Mouse (Mus musculus) urinary bladder, postnatal 14 days (tissue): ENCODE data around the gene Cutc.

Source experiments
- DNase-seq: peaks from one replicate; pipeline ENCODE4 v3.0.0; 2021; ENCODE audit warnings: low spot score

Cutc gene

DNA sequence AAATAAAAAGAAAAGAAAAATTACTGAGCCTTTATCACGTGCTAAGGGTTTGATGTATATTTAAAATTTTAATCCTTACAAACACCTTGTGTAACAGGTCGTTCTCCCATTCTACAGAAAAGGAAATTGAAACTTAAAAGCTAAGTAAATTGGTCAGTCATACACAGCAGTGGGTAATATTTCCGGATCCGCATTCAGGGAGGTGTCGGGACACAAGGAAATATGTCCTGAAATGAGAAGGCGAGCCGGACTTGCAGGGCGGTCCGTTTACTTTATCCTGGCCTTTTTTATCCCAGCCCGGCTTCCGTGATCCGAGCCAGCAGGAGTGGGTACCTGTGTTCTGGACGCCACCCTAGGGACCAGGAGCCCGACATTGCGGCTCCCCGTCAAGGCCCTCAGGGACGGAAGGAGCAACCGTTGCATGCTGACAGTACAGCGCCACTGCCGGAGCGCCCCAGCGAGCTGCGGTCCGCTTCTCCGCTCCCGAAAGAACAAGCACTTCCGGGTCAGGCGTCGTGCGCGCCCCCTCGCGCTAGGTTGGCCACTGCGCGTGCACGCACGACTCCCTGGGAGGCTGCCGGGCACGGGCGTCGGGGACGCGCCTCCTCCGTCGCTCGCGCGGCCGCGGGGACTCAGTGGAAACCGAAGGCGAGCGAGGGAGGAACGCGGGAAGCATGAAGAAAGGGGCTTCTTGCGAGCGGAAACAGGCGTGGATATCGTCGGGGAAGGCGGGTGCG is at the start of gene Cutc, which contains the start of gene Cox15:
Gene Cutc, plus strand, starts transcription at position 508 of the 737 bp plus-strand sequence.
Gene Cox15, minus strand, starts transcription at position 512 of the 737 bp plus-strand sequence.
- DNase-seq: peak; percentile 97

DNA sequence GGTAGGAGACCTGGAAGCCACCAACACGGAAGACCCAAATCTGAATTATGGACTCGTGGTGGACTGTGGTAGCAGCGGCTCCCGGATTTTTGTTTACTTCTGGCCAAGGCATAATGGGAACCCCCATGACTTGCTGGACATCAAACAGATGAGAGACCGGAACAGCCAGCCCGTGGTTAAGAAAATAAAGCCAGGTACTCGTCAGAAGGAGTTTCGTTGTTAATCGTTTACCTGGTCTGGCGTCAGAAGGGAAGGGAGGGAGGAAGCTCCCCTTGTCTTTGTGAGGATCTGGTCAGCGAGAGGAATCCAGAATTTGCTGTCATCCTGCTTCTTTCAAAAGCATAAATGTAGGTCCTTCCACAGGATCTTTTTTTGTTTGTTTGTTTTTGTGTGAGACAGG is 48.6 kb upstream of the Cutc start:
- DNase-seq: no peak

DNA sequence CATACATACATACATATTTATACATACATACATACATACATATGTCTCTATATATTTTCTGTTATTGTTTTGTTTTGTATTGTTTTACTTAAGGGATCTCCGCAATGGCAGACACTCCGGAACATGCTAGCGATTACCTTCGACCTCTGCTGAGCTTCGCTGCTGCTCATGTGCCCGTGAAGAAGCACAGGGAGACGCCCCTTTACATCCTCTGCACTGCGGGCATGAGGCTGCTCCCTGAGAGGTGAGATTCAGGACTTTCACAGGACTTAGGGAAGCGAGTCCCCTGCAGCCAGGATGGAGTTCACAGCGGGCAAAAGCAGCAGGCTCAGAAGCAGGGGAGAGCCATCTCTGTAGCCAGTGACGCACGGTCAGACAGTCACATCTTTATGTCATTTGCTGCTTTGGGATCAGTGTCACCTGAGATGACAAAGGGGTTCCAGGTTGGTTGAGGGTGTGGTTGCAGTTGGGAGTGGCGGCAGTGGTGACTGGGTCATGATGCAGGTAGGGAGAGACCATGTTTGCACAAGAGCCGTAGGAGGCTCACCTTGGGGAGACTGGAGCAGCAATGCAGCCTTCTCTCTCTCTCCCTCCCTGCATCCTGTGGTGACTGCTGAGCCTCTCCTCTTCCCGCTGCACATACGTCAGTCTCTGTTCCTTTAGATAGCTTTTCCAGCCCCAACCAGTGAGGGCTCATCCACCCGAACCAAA is 47.9 kb upstream of the Cutc start:
- no peak for DNase-seq

DNA sequence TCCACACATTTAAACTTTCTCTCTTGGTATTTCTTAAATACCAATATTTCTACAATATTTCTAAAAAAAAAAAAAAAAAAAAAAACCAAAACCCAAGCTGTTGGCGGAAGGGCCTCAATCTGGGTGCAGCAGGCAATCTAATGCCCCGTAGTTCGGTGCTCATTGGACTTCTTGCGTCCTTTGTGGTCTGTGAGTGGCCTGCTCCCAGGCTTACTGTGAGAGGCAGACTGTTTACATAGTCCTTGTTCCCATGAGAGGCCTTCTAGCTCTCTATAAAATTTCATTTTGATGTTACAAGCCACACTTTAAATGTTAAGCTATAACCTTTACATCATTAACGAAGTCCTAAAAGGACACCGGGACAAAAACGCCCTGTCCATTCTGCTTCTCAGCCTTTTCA is 44.6 kb upstream of the Cutc start:
- no peak for DNase-seq

DNA sequence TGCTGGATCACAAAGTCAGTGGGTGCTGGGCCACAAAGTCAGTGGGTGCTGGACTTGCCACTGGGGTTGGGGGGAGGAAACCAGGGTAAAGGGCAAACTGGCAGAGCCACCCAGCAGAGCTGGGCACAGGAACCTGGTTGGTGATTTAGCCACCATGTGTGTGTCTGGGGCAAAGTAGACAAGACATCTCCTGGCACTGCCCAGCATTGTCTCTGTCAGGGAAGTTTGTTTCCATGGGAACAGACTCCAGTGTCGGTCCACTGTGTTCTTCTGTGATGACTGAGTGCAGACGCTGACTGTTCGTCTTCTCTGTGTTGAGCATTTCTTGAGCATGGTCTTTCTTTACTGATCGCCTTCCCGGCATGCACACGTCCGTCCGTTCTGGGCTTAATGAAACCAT is 43.5 kb upstream of the Cutc start:
- DNase-seq: no peak

DNA sequence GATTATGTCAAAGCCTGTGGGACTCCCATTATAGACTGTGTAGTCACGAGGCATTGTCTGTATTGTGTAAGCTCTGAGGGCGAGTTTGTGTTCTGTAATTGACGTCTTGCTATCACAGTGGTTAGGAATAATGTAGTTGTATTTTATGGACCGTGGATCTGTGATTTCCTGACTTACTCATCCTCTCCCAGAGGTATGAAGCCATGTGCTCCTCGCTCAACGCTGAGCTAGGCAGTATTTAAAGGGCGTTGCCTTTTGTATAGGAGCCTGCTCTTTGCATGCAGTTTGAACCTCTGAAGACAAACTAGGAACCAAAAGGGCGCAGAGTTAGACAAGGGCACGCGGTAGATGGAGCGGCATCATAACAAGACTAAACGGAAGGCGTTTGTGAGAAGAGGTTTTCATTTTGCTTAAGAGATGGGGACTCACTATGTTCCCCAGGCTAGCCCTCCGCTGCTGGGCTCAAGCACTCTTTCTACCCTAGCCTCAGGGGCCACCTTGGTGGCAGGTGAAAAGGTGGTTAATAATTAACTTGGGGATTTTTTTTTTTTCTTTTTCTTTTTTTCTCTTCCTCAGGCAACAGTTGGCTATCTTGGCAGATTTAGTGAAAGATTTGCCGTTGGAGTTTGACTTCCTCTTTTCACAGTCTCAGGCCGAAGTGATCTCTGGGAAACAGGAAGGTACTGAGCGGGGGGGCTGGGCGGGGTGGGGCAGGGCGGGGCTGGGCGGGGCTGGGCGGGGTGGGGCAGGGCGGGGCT is 41.5 kb upstream of the Cutc start:
- DNase-seq: no peak

DNA sequence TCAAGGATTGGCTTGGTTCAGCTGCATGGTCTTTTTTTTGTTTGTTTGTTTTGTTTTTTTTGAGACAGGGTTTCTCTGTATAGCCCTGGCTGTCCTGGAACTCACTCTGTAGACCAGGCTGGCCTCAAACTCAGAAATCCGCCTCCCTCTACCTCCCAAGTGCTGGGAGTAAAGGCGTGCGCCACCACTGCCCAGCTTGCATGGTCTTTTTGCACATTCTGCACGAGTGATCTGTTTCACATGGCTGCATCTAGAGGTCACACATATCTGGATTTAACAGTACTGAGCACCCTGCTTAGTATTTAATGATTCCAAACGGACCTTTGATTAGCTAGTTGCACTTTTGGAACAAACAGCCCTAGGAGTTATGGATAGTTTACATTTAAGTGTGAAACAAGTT is 40.8 kb upstream of the Cutc start:
- DNase-seq: no peak

DNA sequence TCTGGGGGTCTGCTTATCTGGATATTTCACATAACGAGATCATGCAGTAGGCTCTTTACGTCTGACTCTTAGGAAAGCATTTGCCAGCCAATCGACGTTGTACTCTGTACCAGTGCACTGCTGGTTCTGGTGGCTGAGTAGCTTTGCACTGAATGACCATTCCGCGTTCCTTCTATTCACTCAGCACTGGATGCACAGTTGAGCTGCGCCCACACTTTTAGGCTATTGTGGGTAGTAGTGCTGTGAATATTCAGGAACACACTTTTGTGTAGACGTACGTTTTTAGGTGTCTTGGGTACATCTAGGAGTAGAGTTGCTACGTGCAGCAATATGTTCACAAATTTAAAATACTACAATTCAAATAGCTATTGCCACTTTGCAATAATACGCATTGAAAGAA is 32.7 kb upstream of the Cutc start:
- no peak for DNase-seq

DNA sequence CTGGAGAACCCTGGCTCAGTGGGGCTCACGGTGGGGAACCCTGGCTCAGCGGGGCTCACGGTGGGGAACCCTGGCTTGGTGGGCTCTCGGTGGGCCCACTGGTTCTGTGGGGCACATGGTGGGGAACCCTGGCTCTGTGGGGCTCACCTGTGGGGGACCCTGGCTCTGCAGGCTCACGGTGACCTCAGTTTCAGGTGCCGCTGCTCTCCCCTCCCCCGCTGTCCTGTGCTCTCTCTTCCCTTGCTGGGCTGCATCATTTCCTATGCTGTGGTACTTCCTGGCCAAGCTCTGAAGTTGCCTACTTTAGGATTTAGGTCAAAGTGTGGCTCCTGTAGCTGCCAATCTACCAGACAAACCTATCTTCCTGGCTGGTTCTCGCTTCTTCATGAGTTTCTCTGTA is 29.9 kb upstream of the Cutc start:
- DNase-seq: no peak

DNA sequence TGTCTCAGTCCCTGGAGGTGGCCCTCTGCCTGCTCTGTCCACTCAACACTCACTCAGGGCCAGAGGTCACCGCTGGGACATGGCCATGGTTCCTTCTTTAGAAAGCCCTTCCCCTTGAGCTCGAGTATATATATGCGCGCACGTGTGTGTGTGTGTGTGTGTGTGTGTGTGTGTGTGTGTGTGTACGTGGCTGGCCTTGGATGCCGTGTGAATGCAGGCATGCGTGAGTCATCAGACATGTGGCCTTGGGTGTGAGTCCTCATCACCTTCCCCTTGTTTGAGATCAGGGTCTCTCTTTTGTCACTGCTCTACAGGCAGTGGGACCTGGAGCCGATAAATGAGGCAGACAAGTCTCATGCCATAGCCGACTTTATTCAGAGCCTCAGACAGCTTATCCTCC is 29.3 kb upstream of the Cutc start:
- no peak for DNase-seq

DNA sequence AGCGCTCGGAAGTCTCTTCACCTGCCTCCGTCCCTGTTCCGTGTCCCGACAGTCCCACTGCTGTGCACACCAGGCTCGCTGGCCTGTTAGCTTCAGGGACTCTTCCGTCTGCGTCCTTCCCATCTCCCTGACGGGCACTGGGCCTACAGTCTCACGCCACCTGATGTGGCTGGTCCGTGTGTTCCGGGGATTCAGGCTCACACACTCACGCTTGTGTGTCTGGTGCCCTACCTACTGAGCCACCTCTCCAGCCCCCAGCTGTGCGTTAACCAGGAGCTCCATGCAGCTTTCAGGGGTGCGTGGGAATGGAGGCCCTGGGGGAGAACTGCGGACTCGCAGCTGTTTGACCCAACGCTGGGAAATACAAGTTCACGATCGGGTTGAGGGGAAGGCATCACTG is 28.6 kb upstream of the Cutc start:
- no peak for DNase-seq

DNA sequence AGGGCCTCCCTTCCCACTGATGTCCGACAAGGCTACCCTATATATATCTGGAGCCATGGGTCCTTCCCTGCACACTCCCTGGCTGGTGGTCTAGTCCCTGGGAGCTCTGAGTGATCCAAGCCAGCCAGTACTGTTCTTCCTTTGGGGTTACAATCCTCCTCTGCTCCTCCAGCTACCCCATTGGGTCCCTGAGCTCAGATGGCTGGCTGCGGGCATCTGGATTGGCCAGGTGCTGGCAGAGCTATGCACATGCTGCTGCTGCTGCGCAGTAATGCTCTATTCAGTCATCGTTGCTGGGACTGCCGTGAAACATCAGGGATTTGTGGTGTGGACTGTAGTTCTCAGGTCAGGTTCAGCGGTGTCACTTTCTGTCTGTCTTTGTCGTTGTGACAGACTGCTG is 28.0 kb upstream of the Cutc start:
- DNase-seq: no peak

DNA sequence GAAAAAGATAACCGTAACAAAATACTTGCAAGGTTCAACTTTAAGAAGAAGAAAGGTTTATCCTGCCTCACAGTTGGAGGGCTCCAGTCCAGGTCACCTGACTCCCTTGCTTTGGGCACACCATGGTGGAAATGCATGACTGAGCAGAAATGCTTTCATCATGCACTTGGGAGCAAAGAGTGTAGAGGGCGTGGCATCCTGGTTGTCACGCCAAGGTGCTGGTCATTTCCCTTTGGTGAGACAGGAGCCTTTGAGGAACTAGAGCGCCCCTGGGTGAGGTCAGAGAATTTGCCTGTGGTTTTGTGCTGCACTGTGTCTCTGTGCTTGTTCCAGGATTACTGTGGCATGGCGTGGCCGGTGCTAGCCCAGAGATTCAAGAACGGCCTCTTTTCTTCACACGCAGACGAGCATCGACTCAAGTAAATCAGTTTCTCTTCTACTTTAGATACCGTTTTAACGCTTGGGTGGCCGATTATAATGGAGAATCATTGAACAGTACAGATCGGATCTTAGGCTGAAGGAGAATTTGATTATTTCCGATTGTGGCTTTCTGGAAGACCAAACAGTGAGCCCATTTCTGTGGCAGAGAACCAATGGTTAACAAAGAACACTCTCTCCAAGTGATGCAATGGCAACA is 26.2 kb upstream of the Cutc start:
- no peak for DNase-seq

DNA sequence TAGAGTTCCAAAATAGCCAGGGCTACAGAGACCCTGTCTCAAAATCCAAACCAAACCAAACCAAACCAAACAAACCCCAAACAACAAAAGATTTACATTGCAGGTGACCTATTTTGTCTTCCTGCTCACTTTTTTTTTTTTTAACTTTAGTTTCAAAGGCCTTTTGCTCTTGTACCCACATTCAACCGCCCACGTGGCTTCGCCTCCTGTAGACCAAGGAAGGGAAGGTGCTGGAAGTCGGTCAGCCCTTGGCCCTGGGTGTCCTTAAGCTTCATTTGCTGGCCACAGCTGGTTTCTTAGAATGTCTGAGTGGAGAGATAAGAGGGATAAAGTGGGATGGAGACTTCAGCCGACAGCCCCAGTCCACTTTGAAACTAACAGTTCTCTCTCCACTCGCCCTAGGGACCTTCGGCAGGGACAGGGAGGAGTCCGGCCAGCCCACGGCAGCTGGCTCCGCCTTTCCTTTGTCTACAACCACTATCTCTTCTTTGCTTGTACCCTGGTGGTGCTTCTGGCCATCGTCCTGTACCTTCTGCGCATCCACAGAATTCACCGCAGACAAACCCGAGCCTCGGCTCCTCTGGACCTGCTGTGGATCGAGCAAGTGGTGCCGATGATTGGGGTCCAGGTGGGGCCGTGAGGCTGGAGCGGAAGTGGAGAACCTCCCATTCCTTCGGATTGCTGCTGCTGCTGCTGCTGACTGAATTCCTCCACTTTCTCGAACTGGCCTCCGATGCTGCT is 23.3 kb upstream of the Cutc start:
- DNase-seq: no peak

DNA sequence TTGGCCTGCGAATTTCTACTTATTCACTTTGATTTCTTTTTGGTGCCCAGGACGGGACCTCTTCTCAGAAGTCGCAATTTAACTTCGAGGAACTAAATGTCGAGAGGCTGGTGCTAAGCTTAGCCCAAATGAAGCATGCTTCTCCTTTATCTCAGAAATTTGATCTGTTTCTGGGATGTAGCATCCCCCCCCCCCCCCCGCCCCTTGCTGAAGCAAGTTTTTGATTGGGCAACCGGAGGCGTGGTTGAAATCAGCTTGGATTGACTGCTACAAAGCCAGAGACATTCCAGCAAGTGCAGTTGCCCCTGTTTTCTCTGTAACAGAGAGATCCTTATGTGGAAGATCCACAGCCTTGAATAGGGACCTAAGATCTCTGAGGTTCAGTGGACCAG is 22.8 kb upstream of the Cutc start:
- DNase-seq: peak; percentile 19

DNA sequence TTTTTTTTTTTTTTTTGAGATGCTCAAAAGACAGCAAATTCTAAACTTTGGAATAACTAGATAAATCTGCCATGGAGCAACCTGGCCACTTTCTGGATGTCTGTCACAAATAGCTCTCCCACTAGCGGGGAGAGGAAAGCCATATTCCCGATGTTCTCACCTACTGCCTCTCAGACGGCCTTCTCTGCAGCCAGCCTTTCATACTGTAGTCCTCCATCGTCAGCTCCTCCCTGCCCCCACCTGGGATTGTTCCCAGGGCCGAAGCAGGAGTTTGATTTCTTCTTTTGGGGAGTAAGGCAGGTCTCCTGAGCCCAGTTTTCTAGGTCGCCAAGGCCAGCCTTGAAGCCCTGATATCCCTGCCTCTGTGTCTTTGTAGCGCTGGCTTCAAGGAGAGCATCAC is 21.6 kb upstream of the Cutc start:
- no peak for DNase-seq

DNA sequence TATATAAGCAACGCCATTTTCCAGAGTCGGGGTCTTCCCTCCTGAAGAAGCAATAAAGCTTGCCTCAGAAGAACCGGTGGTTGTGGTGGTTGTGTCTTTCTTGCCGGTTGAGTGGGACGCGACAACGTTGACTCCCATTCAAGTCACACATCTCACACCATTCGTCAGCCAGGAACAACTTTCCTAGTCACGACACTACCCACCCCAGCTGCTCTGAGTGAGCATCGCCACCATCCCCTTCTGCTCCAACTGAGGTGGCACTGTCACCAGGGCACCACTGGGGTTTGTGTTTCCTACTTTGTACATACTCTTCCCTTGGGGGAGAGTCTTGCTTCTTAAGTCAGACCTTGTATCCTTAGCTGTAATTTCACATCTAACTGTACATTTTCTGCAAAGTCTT is 14.4 kb upstream of the Cutc start:
- no peak for DNase-seq

DNA sequence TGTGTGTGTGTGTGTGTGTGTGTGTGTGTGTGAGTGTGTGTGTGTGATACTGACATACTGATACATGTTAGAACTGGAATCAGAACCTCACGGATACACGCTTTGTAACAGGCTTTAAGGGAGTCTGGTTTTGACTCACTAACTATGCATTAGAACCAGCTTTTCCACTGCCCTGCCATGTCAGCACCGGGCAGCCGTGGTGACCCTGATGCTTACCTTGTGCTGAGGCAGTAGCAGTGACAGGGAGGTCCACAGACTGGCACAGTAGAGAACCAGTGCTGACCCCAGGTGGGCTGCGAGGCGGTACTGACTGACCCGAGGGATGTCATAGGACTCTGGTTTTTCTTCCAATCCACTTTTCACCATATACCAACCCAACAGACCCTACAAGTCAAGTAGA is 9.4 kb upstream of the Cutc start:
- no peak for DNase-seq

DNA sequence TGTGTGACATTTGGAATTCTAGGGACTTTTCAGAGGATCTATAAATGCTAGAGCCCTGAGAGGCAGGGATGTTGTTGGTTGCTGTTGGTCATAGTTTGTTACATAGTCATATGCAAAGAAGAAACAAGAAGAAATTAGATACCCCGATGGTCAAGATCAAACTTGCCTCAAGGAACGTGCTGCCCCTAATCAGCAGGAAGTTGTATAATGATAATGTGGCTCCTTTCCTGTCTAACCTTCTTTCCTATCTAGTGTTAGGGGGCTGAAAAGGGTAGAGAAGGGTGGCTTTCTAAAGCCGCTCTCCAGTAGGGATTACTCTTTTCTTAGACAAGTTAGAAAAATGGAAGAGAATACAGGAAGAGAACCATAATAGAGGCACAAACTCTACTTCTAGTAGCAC is 7.1 kb upstream of the Cutc start:
- DNase-seq: no peak

DNA sequence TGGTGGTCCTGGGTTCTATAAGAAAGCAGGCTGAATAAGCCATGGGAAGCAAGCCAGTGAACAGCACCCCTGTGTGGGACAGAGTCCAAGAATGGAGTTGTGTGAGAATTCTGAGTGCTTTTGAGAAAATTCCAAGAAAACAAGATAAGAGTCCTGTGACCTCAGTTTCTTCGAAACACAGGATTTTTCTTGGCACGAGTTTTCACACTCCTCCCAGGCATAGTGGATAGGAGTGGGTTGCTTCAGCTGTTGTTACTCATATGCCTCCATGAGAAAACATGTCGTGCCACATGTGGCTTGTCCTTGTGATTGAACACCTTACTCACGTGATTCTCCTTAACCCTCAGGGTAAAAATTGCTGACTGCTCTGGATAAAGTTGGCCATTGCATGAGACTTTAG is 4.9 kb upstream of the Cutc start:
- no peak for DNase-seq

DNA sequence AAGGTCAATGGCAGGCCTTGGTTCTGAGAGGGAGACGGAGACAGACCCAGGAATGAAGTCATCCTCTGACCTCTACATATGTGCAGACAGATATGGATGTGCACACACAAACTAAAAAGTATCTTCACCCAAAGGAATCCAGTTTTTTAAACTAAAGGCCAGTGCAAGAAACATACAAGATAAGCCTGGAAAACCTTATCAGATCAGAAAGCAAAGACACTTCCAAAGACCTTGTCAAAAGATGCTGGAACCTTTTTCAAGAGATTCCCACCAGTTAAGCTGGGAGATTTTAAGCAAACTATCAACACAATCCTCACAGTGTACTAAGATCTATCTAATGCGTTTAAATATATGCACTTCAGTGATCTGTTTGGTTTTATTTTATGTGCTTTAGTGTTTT is 2.8 kb upstream of the Cutc start:
- DNase-seq: no peak
